ENCODE assay signal across 17 mouse cellular contexts in genomic region chr14:13477821-13478220, GRCm38 (mm10).
"Had no signal": no experiment of that assay in that cellular context is flagged by ENCODE, and none has a peak within 500 bp of the region (broad histone marks: within the 10 kb centered on the region; RNA-seq: fewer than 3 reads in every experiment).

No protein-coding gene starts in this region.

- H3K27ac ChIP-seq: lung, embryonic 15.5 days; macrophage; neural tube, embryonic 12.5 days; stomach, embryonic 15.5 days; stomach, postnatal 0 days had no signal

- H3K9ac ChIP-seq: lung, embryonic 15.5 days; neural tube, embryonic 12.5 days; stomach, embryonic 15.5 days had no signal

- DNase-seq: lung, adult 2 months; lung, postnatal 14 days; lung, postnatal 36 days; midbrain, embryonic 14.5 days; right cerebral cortex, postnatal 14 days; thymus, adult 2 months; thymus, postnatal 25 days; thymus, postnatal 4 days had no signal

- H3K36me3 ChIP-seq: lung, embryonic 15.5 days; neural tube, embryonic 12.5 days; stomach, embryonic 15.5 days had no signal

- ATAC-seq: lung, postnatal 0 days; midbrain, embryonic 16.5 days had no signal

- H3K9me3 ChIP-seq: lung, embryonic 15.5 days; megakaryocyte, embryonic 14.5 days; neural tube, embryonic 12.5 days; stomach, embryonic 15.5 days had no signal

- H3K4me1 ChIP-seq: lung, embryonic 15.5 days; megakaryocyte, embryonic 14.5 days; neural tube, embryonic 12.5 days; stomach, embryonic 15.5 days had no signal

- H3K27me3 ChIP-seq: lung, embryonic 15.5 days; megakaryocyte, embryonic 14.5 days; neural tube, embryonic 12.5 days; stomach, embryonic 15.5 days had no signal

- H3K4me2 ChIP-seq: lung, embryonic 15.5 days; midbrain, embryonic 11.5 days; neural tube, embryonic 12.5 days; stomach, embryonic 15.5 days had no signal

- H3K4me3 ChIP-seq: lung, embryonic 15.5 days; megakaryocyte, embryonic 14.5 days; neural tube, embryonic 12.5 days; stomach, embryonic 15.5 days had no signal
